ENCODE assay signal across 10 mouse cellular contexts in the genomic region with DNA sequence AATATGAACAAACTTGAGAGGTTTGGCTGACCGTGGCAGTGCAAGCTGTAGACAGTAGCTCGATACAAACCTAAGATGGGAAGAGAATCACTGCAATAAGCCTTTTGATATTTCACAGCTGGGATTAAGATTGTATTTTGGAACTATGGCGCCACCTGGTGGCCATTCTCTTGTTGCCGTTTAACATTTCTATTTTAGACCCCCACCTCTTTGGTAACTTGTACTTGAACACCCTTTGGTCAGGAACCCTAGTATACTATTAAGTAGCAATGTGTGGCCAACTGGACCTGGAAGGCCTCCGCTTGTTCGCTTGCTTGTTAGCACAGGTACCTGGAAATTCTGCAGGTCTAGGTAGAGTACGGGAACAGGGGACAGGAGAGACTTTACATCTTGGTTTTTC. TPM values are rescaled to one million over a fixed set of nuclear protein-coding genes. Genes with fewer than 3 reads are reported as not detected.
A peak's percentile ranks its signal among the peaks of the same experiment; 100 is the strongest.
DNase-seq lines count a peak whose midpoint lies in the region; ATAC-seq and TF ChIP-seq lines count a peak whose summit lies in the region.
"Had no signal": no experiment of that assay in that cellular context is flagged by ENCODE, and none has a peak within 500 bp of the region (broad histone marks: within the 10 kb centered on the region; RNA-seq: fewer than 3 reads in every experiment).

No protein-coding gene starts in this region.

- ATAC-seq in liver, embryonic 12.5 days = no peak
- ATAC-seq in forebrain, postnatal 0 days = peak; percentile 67
- no peak for ATAC-seq in liver, embryonic 14.5 days (ENCODE audit: insufficient read depth)
- ATAC-seq in neural tube, embryonic 14.5 days (ENCODE audit: low read depth) = peak; percentile 60

- no peak overlapping the region for H3K27ac ChIP-seq in liver, embryonic 12.5 days
- no peak overlapping the region for H3K27ac ChIP-seq in forebrain, postnatal 0 days (ENCODE audit: low read depth, low read length)
- H3K27ac ChIP-seq in liver, embryonic 14.5 days = no peak overlapping the region
- no peak overlapping the region for H3K27ac ChIP-seq in neural tube, embryonic 14.5 days (ENCODE audit: low read depth, low read length)
- H3K27ac ChIP-seq: embryonic facial prominence, embryonic 13.5 days; macrophage had no signal

- H3K36me3 ChIP-seq in liver, embryonic 12.5 days = no peaks in the 10 kb centered on the region
- no peaks in the 10 kb centered on the region for H3K36me3 ChIP-seq in forebrain, postnatal 0 days (ENCODE audit: insufficient read depth)
- no peaks in the 10 kb centered on the region for H3K36me3 ChIP-seq in liver, embryonic 14.5 days (replicated peaks; ENCODE audit: control insufficient read depth, insufficient read depth, low read depth)
- H3K36me3 ChIP-seq in neural tube, embryonic 14.5 days (ENCODE audit: control insufficient read depth, insufficient read depth, low read length) = no peaks in the 10 kb centered on the region
- H3K36me3 ChIP-seq: embryonic facial prominence, embryonic 13.5 days had no signal

- TF ChIP-seq EP300 in liver, embryonic 14.5 days (IDR thresholded peaks at IDR 0.05; ENCODE audit: low read depth) = no peak

- TF ChIP-seq CTCF in forebrain, postnatal 0 days (IDR thresholded peaks at IDR 0.05; ENCODE audit: low read depth) = peak; percentile 87
- TF ChIP-seq CTCF in liver, embryonic 14.5 days (IDR thresholded peaks at IDR 0.05; ENCODE audit: low read depth) = peak; percentile 76

- H3K9me3 ChIP-seq in liver, embryonic 12.5 days (replicated peaks) = no peaks in the 10 kb centered on the region
- no peaks in the 10 kb centered on the region for H3K9me3 ChIP-seq in forebrain, postnatal 0 days (ENCODE audit: low read length)
- H3K9me3 ChIP-seq in liver, embryonic 14.5 days (ENCODE audit: control insufficient read depth, low read length) = no peaks in the 10 kb centered on the region
- no peaks in the 10 kb centered on the region for H3K9me3 ChIP-seq in neural tube, embryonic 14.5 days (ENCODE audit: control insufficient read depth, low read length)
- H3K9me3 ChIP-seq: embryonic facial prominence, embryonic 13.5 days had no signal

- no peaks in the 10 kb centered on the region for H3K27me3 ChIP-seq in liver, embryonic 12.5 days (replicated peaks)
- H3K27me3 ChIP-seq in forebrain, postnatal 0 days (ENCODE audit: insufficient read depth, low read length) = no peaks in the 10 kb centered on the region
- no peaks in the 10 kb centered on the region for H3K27me3 ChIP-seq in liver, embryonic 14.5 days (ENCODE audit: control insufficient read depth, insufficient read depth, low read length)
- H3K27me3 ChIP-seq in neural tube, embryonic 14.5 days (ENCODE audit: control insufficient read depth, insufficient read depth, low read length) = no peaks in the 10 kb centered on the region
- H3K27me3 ChIP-seq: embryonic facial prominence, embryonic 13.5 days had no signal

- no peak overlapping the region for H3K4me3 ChIP-seq in liver, embryonic 12.5 days
- H3K4me3 ChIP-seq in forebrain, postnatal 0 days (ENCODE audit: low read depth, low read length) = no peak overlapping the region
- H3K4me3 ChIP-seq in liver, embryonic 14.5 days (ENCODE audit: insufficient read depth in 1 of 2, low read depth in 2 of 2, low read length in 2 of 2) = no peak overlapping the region
- no peak overlapping the region for H3K4me3 ChIP-seq in neural tube, embryonic 14.5 days (ENCODE audit: low read depth, low read length)
- H3K4me3 ChIP-seq: embryonic facial prominence, embryonic 13.5 days had no signal

- peak; percentile 67 for DNase-seq in liver
- peak; percentile 43 to 71 for DNase-seq in cerebellum, adult 18-20 months
- peak; percentile 89 for DNase-seq in forebrain, postnatal 0 days
- peak; percentile 76 for DNase-seq in kidney, adult 9 months
- peak; percentile 16 to 38 (median 32) for DNase-seq in liver, embryonic 14.5 days (ENCODE audit: low read depth in 3 of 3, low spot score in 3 of 3)
- peak; percentile 89 for DNase-seq in testis, postnatal 10 days (ENCODE audit: low spot score)

- no peak overlapping the region for H3K4me2 ChIP-seq in liver, embryonic 12.5 days
- no peak overlapping the region for H3K4me2 ChIP-seq in forebrain, postnatal 0 days (ENCODE audit: low read depth)
- no peak overlapping the region for H3K4me2 ChIP-seq in liver, embryonic 14.5 days (ENCODE audit: low read depth)
- H3K4me2 ChIP-seq in neural tube, embryonic 14.5 days (ENCODE audit: low read depth, low read length) = no peak overlapping the region
- H3K4me2 ChIP-seq: embryonic facial prominence, embryonic 13.5 days had no signal

- WGBS in liver, embryonic 12.5 days (ENCODE audit: insufficient replicate concordance) = 17% methylated on average over 7 of the region's 7 CpGs
- WGBS in forebrain, postnatal 0 days = 23% methylated on average over 7 of the region's 7 CpGs
- WGBS in liver, embryonic 14.5 days (ENCODE audit: insufficient replicate concordance) = 12% methylated on average over 7 of the region's 7 CpGs
- WGBS in neural tube, embryonic 14.5 days = 19% methylated on average over 7 of the region's 7 CpGs

- H3K4me1 ChIP-seq in liver, embryonic 12.5 days = no peaks in the 10 kb centered on the region
- H3K4me1 ChIP-seq in forebrain, postnatal 0 days (ENCODE audit: insufficient read depth) = no peaks in the 10 kb centered on the region
- no peaks in the 10 kb centered on the region for H3K4me1 ChIP-seq in liver, embryonic 14.5 days (replicated peaks; ENCODE audit: control insufficient read depth in 2 of 2, insufficient read depth in 2 of 2, low read length in 1 of 2)
- H3K4me1 ChIP-seq in neural tube, embryonic 14.5 days (ENCODE audit: control insufficient read depth, insufficient read depth, low read length) = no peaks in the 10 kb centered on the region
- H3K4me1 ChIP-seq: embryonic facial prominence, embryonic 13.5 days had no signal

- H3K9ac ChIP-seq in liver, embryonic 12.5 days = no peak overlapping the region
- H3K9ac ChIP-seq in forebrain, postnatal 0 days = no peak overlapping the region
- no peak overlapping the region for H3K9ac ChIP-seq in liver, embryonic 14.5 days (replicated peaks)
- H3K9ac ChIP-seq in neural tube, embryonic 14.5 days (replicated peaks; ENCODE audit: low read depth, low read length) = no peak overlapping the region
- H3K9ac ChIP-seq: embryonic facial prominence, embryonic 13.5 days had no signal

RNA-seq across cellular contexts. Expression of gene Enpp6, which starts 33.2 kb away (rescaled TPM):
- 0.25 and 0.29 TPM in 2 replicates for polyA plus RNA-seq in liver, embryonic 12.5 days (2016; fragmentation: Nextera tagmentation; extraction: Ambion mirVana)
- 0.43 and 1.3 TPM in 2 replicates for total RNA-seq in forebrain, postnatal 0 days (2014; rRNA removed)
- 0.38 and 0.43 TPM in 2 replicates for polyA plus RNA-seq in forebrain, postnatal 0 days (2015; fragmentation: Nextera tagmentation; extraction: Ambion mirVana)
- 0.09 and 0.20 TPM in 2 replicates for polyA plus RNA-seq in liver, embryonic 14.5 days (2012; rRNA removed)
- 0.17 and 0.52 TPM in 2 replicates for polyA plus RNA-seq in liver, embryonic 14.5 days (2014; fragmentation: Nextera tagmentation; extraction: Ambion mirVana)
- polyA plus RNA-seq in neural tube, embryonic 14.5 days (2014; fragmentation: Nextera tagmentation; extraction: Ambion mirVana) = 0.18 and 0.70 TPM in 2 replicates

Comparison
In these comparisons a context has a peak if more than half of its experiments do, and no peak if none do; other contexts are left out.
1. DNase-seq: peak in every context shown above with its lines; median percentile 89 in forebrain, postnatal 0 days; 89 in testis, postnatal 10 days; 76 in kidney, adult 9 months; 67 in liver; 57 in cerebellum, adult 18-20 months; 32 in liver, embryonic 14.5 days.
2. ATAC-seq: peak in forebrain, postnatal 0 days (single experiment) and neural tube, embryonic 14.5 days (single experiment); none in liver, embryonic 12.5 days (single experiment) and liver, embryonic 14.5 days (single experiment).